Mouse (Mus musculus) heart, adult 2 months (tissue): ENCODE measurements around the gene Smc3.

Experiments
- CTCF ChIP-seq: fragments of 200-600 bp; IDR thresholded peaks from 2 replicates; pipeline ENCODE4 v1.8.1; 2022; ENCODE audit warnings: antibody characterized with exemption, mild to moderate bottlenecking, moderate library complexity
- POLR2A ChIP-seq: fragments of 200-500 bp; IDR thresholded peaks from 2 replicates; pipeline ENCODE4 v1.6.1; 2011; ENCODE audit warnings: mild to moderate bottlenecking, low read depth, low read length, control low read depth; ENCODE audit not compliant: insufficient read depth

DNA sequence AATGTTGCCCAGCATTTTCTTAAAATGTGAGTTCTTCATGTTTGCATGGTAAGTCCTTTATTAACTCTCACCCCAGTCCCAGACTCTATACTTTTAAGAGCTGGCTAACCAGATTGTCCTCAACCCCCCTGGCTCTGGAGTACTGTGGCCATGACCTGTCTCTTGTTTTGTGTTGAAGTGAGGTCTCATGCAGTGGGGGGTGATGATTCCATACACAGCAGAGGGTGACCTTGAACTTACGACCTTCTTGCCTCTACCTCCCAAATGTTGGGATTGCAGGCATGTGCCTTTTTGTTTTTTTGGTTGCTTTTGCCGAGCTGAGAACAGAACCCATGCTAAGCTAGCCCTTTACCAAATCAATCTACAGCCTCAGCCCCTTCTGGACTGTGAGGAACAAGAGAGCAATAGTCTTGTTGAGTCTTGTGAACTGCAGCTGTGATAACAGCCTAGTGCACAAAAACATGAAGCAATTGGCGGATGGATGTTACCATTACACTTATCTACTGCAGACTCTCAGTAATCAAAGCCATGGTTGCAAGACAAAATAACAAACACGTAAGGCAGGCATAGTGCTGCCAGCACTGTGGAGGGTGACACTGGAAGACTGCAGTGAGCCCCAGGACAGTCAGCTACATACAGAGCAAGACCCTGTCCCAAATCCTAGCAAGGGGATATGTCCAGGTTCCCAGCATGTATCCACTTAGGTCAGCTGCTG, 24.7 kb upstream of the Smc3 start:
- no peak for TF ChIP-seq CTCF
- no peak for TF ChIP-seq POLR2A
